Mouse (Mus musculus): ENCODE data around the gene Irf2. TPM values are rescaled to one million over a fixed set of nuclear protein-coding genes. Genes with fewer than 3 reads are reported as not detected.
A peak's percentile ranks its signal among the peaks of the same experiment; 100 is the strongest.

Irf2 gene
- total RNA-seq, 2 experiments from 2014 or later: 29.6 to 36.3 TPM

- DNase-seq: no peak
Observed at GRCm38 (mm10) chr8:46882743-46883142, 143.2 kb downstream of the Irf2 start.

- DNase-seq: no peak
Observed at GRCm38 (mm10) chr8:46883232-46884000, 143.9 kb downstream of the Irf2 start.

DNA sequence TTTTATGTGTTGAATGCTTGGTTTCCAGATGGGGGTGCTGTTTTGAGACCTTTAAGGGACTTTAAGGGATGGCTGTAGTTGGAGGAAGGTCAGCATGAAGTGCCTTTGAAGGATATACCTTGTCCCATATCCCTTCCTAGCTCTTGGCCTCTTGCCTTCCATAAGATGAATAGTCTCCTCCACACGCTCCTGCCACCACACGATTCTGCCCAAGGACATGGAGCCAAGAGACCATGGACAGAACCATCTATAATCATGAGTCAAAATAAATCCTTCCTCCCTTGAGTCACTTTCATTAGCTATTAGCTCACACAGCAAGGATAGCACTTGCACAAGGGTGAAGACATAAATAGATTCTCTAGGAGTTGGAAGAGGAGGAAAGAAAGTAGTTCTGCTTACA, 146.3 kb downstream of the Irf2 start:
- DNase-seq: no peak

DNA sequence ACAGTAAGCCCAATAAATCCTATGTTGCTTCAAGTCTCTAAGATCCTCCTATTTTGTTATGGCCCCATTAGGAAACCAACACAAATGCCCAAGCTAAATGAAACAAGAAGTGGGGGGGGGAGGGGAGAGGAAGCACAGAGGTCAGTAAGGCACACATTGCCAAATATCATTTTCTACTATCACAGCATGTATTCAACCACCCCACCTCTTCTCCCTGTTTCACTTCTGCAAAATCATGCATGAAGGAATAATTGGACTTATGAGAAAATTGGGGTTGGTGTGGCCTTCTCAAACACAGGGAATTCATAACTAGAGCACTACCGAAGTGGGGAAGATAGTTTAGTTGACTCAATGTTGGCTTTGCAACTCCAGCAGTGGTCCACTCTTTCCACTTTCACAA, 146.7 kb downstream of the Irf2 start:
- DNase-seq: no peak

- no peak for DNase-seq
Observed at GRCm38 (mm10) chr8:46887396-46887795, 147.9 kb downstream of the Irf2 start.

- DNase-seq: peak; percentile 44
Observed at GRCm38 (mm10) chr8:46888575-46888974, 149.0 kb downstream of the Irf2 start.

DNA sequence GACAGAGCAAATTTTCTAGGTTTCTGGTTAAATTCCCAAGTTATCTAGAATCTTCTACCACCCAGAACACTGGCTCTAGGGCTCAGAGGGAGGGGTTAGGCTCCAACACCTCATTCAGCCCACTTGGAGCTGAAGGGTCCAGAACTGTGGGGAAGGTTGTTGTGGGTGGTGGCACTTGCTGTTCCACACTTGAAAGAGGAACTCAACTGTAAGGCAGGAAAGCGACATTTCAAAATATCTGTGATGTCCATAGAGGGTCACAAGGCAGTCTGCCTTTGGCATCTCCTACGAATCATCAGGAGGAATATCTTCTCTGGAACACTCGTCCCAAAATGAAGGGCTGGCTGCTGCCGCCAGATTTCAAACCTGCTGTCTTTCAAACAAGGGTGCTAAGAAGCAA, 150.7 kb downstream of the Irf2 start:
- DNase-seq: no peak

GRCm38 (mm10) chr8:46892511-46893273, 153.2 kb downstream of the Irf2 start:
- peak; percentile 94 for DNase-seq

GRCm38 (mm10) chr8:46894385-46894784, 154.9 kb downstream of the Irf2 start:
- DNase-seq: no peak

DNA sequence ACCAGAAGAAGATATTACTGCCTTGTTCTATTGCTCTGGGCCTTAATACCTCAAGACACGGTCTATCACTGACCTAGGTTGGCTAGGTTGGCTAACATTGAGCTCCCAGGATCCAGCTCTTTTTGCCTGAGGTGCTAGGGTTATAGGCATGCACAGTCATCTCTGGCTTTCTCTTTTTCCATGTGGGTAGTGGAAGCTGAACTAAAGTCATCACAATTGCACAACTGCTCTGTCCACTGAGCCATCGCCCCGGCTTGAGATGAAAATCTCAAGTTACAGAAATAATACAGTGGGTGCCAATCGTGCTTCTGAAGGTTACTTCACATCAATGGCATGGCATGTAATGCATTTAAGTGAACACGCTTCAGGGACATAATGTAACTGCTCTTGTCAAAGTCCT, 156.5 kb downstream of the Irf2 start:
- DNase-seq: no peak

DNA sequence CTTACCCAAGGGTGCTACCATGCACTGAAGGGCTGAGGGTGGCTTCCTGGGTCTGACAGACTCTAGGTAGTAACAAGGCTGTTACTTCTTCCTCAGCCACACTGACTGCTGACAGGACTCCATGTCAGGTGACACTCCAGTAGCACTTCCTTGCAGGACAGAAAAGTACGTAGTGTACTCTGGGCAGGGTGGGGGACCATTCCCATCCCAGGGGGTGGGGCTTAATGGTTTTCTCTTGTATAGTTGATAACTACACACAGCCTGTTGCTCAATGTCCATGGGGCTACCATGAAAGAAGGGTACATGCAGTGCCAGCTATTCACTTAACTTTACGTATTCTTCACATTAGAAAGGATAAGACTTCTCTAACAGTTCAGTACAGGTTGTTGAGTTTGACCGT, 157.2 kb downstream of the Irf2 start:
- no peak for DNase-seq

Other genes with a start within 250 kb of the Irf2 start
- 10 to 100 TPM; 13.4 to 15.6 TPM for gene Cenpu, start 187.7 kb upstream of the Irf2 start, total RNA-seq (2021)
- 1 to 10 TPM; 8.3 to 8.8 TPM for gene Primpol, start 122.5 kb upstream of the Irf2 start, total RNA-seq (2021)
- gene Casp3, start 122.4 kb upstream of the Irf2 start, total RNA-seq (2021): 10 to 100 TPM; 35.6 to 37.9 TPM
- 10 to 100 TPM in 1 of 2 experiments, 1 to 10 TPM in 1; 9.7 to 11.2 TPM for gene Enpp6, start 247.2 kb downstream of the Irf2 start, total RNA-seq (2021)

Measured in heart, postnatal 4 days (tissue).